ENCODE assay signal across 12 mouse cellular contexts in genomic region chr8:110754713-110755112, GRCm38 (mm10). TPM values are rescaled to one million over a fixed set of nuclear protein-coding genes. Genes with fewer than 3 reads are reported as not detected.
A peak's percentile ranks its signal among the peaks of the same experiment; 100 is the strongest.
DNase-seq lines count a peak whose midpoint lies in the region; ATAC-seq and TF ChIP-seq lines count a peak whose summit lies in the region.
"Had no signal": no experiment of that assay in that cellular context is flagged by ENCODE, and none has a peak within 500 bp of the region (broad histone marks: within the 10 kb centered on the region; RNA-seq: fewer than 3 reads in every experiment).

No protein-coding gene starts in this region.

- no peaks in the 10 kb centered on the region for H3K9me3 ChIP-seq in heart, embryonic 11.5 days (replicated peaks; ENCODE audit: control insufficient read depth, low read length)
- no peaks in the 10 kb centered on the region for H3K9me3 ChIP-seq in lung, embryonic 14.5 days (ENCODE audit: low read depth, low read length)
- no peaks in the 10 kb centered on the region for H3K9me3 ChIP-seq in limb, embryonic 15.5 days
- H3K9me3 ChIP-seq: liver, embryonic 15.5 days had no signal

- no peak overlapping the region for H3K27ac ChIP-seq in heart, embryonic 11.5 days (ENCODE audit: low read depth, low read length)
- no peak overlapping the region for H3K27ac ChIP-seq in lung, embryonic 14.5 days (ENCODE audit: low read depth)
- H3K27ac ChIP-seq in limb, embryonic 15.5 days, result no peak overlapping the region
- H3K27ac ChIP-seq: liver, embryonic 15.5 days had no signal

- ATAC-seq in heart, embryonic 11.5 days (replicated peaks; ENCODE audit: insufficient number of reproducible peaks, low FRiP score, low TSS enrichment), result peak; percentile 33; the same call in 1 of the 2 replicates
- ATAC-seq in lung, embryonic 14.5 days (ENCODE audit: insufficient read depth), result peak; percentile 64; the same call in 1 of the 2 replicates
- ATAC-seq in limb, embryonic 15.5 days (ENCODE audit: insufficient number of reproducible peaks, low FRiP score, low TSS enrichment, low read depth), result no peak
- no peak for ATAC-seq in erythroid progenitor cell, adult 5-6 weeks (replicated peaks; ENCODE audit: low FRiP score, poor library complexity, severe bottlenecking)

- DNase-seq in heart, postnatal 4 days, result no peak
- DNase-seq in lung, embryonic 14.5 days, result no peak
- DNase-seq in lung, postnatal 25 days (ENCODE audit: low spot score), result no peak
- peak; percentile 85 for DNase-seq in R1 (ENCODE audit: low read depth, low spot score)
- DNase-seq in gastrocnemius, adult 8-10 months (ENCODE audit: low spot score in 2 of 2), result no peak
- DNase-seq: cerebellum, adult 11 months; gastrocnemius, postnatal 14 days had no signal

- H3K27me3 ChIP-seq in heart, embryonic 11.5 days (ENCODE audit: control insufficient read depth, insufficient read depth, low read length), result no peaks in the 10 kb centered on the region
- H3K27me3 ChIP-seq in lung, embryonic 14.5 days (ENCODE audit: insufficient read depth, low read length), result no peaks in the 10 kb centered on the region
- H3K27me3 ChIP-seq in limb, embryonic 15.5 days, result no peaks in the 10 kb centered on the region
- H3K27me3 ChIP-seq: liver, embryonic 15.5 days had no signal

- peaks cover 4% of the 10 kb centered on the region; the same call in 1 of the 2 replicates for H3K4me1 ChIP-seq in heart, embryonic 11.5 days (ENCODE audit: control insufficient read depth, insufficient read depth, low read length)
- no peaks in the 10 kb centered on the region for H3K4me1 ChIP-seq in lung, embryonic 14.5 days (ENCODE audit: insufficient read depth)
- H3K4me1 ChIP-seq in limb, embryonic 15.5 days, result peaks cover 10% of the 10 kb centered on the region
- H3K4me1 ChIP-seq: liver, embryonic 15.5 days had no signal

- no peak overlapping the region for H3K4me2 ChIP-seq in heart, embryonic 11.5 days
- H3K4me2 ChIP-seq in lung, embryonic 14.5 days, result no peak overlapping the region
- H3K4me2 ChIP-seq in limb, embryonic 15.5 days, result 0 out of 2 replicates have a peak overlapping the region, but pooled peaks have one; percentile 12
- H3K4me2 ChIP-seq: liver, embryonic 15.5 days had no signal

- no peaks in the 10 kb centered on the region for H3K36me3 ChIP-seq in heart, embryonic 11.5 days (ENCODE audit: control insufficient read depth, insufficient read depth, low read length)
- H3K36me3 ChIP-seq in lung, embryonic 14.5 days (ENCODE audit: insufficient read depth), result no peaks in the 10 kb centered on the region
- no peaks in the 10 kb centered on the region for H3K36me3 ChIP-seq in limb, embryonic 15.5 days
- H3K36me3 ChIP-seq: liver, embryonic 15.5 days had no signal

- 58% methylated on average over 4 of the region's 4 CpGs for WGBS in heart, embryonic 11.5 days (ENCODE audit: insufficient replicate concordance)
- 29% methylated on average over 4 of the region's 4 CpGs for whole genome bisulfite sequencing in lung, embryonic 14.5 days
- 41% methylated on average over 4 of the region's 4 CpGs for WGBS in limb, embryonic 15.5 days

- TF ChIP-seq CTCF in lung, embryonic 14.5 days (IDR thresholded peaks at IDR 0.05; ENCODE audit: low read depth), result no peak

- 0 out of 2 replicates have a peak overlapping the region, but pooled peaks have one; percentile 16 for H3K9ac ChIP-seq in heart, embryonic 11.5 days (ENCODE audit: low read depth, low read length)
- no peak overlapping the region for H3K9ac ChIP-seq in lung, embryonic 14.5 days
- no peak overlapping the region for H3K9ac ChIP-seq in limb, embryonic 15.5 days
- H3K9ac ChIP-seq: liver, embryonic 15.5 days had no signal

- H3K4me3 ChIP-seq in heart, embryonic 11.5 days (ENCODE audit: low read depth, low read length), result no peak overlapping the region
- no peak overlapping the region for H3K4me3 ChIP-seq in lung, embryonic 14.5 days (ENCODE audit: low read depth, low read length)
- no peak overlapping the region for H3K4me3 ChIP-seq in limb, embryonic 15.5 days
- H3K4me3 ChIP-seq: liver, embryonic 15.5 days had no signal

RNA-seq across cellular contexts. Expression of gene Mtss1l, which starts 33.4 kb away (rescaled TPM):
- 9.2 and 9.5 TPM in 2 replicates for polyA plus RNA-seq in heart, embryonic 11.5 days (2014; fragmentation: Nextera tagmentation; extraction: Ambion mirVana)
- 10 to 100 TPM; 50.6 to 61.0 TPM for total RNA-seq in heart, postnatal 4 days (2021)
- polyA plus RNA-seq in lung, embryonic 14.5 days (2014; fragmentation: Nextera tagmentation; extraction: Ambion mirVana), result 30.9 and 39.9 TPM in 2 replicates
- 9.6 and 10.2 TPM in 2 replicates for polyA plus RNA-seq in limb, embryonic 15.5 days (2015; fragmentation: Nextera tagmentation; extraction: Ambion mirVana)
- total RNA-seq in erythroid progenitor cell, adult 5-6 weeks (2015; ENCODE audit: low replicate concordance), result not detected in 2 replicates
- total RNA-seq in erythroid progenitor cell, adult 5-6 weeks (2017; ENCODE audit: low replicate concordance), result not detected in 2 replicates
- 100 to 1,000 TPM; 120 to 134 (median 124) TPM for total RNA-seq in gastrocnemius, adult 8-10 months (2022)

RNA-seq across cellular contexts. Expression of gene Il34, which starts 51.0 kb away (rescaled TPM):
- polyA plus RNA-seq in heart, embryonic 11.5 days (2014; fragmentation: Nextera tagmentation; extraction: Ambion mirVana), result 0.36 TPM in 1 of 2 replicates, not detected in the other
- total RNA-seq in heart, postnatal 4 days (2021), result 1 to 10 TPM; 1.2 to 2.3 TPM
- 1.6 and 2.4 TPM in 2 replicates for polyA plus RNA-seq in lung, embryonic 14.5 days (2014; fragmentation: Nextera tagmentation; extraction: Ambion mirVana)
- polyA plus RNA-seq in limb, embryonic 15.5 days (2015; fragmentation: Nextera tagmentation; extraction: Ambion mirVana), result 5.0 and 5.3 TPM in 2 replicates
- 1.3 TPM in 1 of 2 replicates, not detected in the other for total RNA-seq in erythroid progenitor cell, adult 5-6 weeks (2015; ENCODE audit: low replicate concordance)
- 0.91 TPM in 1 of 2 replicates, not detected in the other for total RNA-seq in erythroid progenitor cell, adult 5-6 weeks (2017; ENCODE audit: low replicate concordance)
- 1 to 10 TPM; 1.6 to 5.5 (median 4.3) TPM for total RNA-seq in gastrocnemius, adult 8-10 months (2022)
- total RNA-seq: hematopoietic stem cell, adult 5-6 weeks had no signal

Comparison
In these comparisons a context has a peak if more than half of its experiments do, and no peak if none do; other contexts are left out.
1. ATAC-seq: peak in heart, embryonic 11.5 days (single experiment) and lung, embryonic 14.5 days (single experiment); none in limb, embryonic 15.5 days (single experiment) and erythroid progenitor cell, adult 5-6 weeks (single experiment).
2. RNA of gene Mtss1l, which starts 33.4 kb away (total RNA-seq): 120 to 134 TPM in gastrocnemius, adult 8-10 months and 50.6 to 61.0 TPM in heart, postnatal 4 days; not detected in erythroid progenitor cell, adult 5-6 weeks; every median in the first group is over 10 times any median in the second.